Mouse (Mus musculus): ENCODE measurements around the gene Gm20716.

The Gm20716 gene

DNA sequence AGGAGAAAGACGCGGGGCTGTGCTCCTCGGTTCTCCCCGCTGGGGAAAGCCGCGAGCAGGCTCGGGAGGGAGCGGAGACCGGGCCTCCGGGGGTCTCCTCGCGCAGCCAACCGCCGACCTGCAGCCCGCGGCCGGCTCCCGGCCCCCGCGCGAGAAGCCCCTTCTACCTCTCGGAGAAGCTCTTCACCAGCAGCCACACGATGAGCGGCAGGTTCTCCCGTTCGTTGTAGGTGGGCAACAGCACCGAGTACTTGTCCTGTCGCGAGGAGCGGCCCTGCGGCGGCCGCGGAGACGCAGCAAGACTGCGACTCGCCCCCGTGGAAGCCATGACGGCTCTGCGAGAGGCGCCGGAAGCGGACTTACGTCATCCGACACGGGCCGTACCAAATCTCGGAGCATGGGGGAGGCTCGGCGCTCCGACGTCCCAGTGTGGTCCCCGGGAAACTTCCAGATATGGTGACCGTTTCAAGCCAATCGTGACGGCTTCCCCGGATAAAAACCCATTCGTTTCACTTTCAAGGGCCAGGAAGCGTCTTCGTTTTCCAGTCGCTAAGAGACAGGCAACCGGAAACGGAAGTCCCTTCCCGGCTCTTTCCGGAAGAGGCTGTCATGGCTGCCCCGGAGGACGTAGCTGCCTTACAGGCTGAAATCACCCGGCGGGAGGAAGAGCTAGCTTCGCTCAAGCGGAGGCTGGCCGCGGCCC, at the start of gene Gm20716, which contains the start of the genes Dpm1 and Mocs3:
Gene Gm20716 (minus strand): TSS at position 339 of the 703 bp plus-strand sequence.
Gene Dpm1 (minus strand): TSS at position 566 of the 703 bp plus-strand sequence.
Gene Mocs3 (plus strand): TSS at position 597 of the 703 bp plus-strand sequence.
- peak; percentile 87 to 92 for DNase-seq

GRCm38 (mm10) chr2:168274374-168274935, 44.3 kb upstream of the Gm20716 start:
- DNase-seq = peak; percentile 88 to 90

GRCm38 (mm10) chr2:168273387-168273786, 43.2 kb upstream of the Gm20716 start:
- no peak for DNase-seq

DNA sequence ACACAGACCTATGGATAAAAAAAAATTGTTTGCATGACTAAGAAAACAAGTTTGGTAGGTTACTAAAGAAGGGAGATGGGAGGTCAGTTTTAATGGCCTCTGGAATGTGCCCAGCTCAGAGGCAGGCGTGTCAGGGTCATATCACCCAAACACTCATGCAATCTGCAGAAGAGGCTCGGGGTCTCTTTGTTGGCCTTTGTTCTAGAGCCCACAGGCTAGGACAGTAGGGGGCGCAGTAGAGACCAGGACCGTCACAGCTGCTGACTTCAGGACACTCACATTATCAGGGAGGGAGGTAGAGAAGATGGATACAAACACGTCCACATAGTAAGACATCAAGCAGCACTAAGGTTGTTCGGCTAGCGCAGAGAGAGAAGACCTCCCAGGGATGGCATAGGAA, 37.9 kb upstream of the Gm20716 start:
- DNase-seq = peak; percentile 56 to 70

DNA sequence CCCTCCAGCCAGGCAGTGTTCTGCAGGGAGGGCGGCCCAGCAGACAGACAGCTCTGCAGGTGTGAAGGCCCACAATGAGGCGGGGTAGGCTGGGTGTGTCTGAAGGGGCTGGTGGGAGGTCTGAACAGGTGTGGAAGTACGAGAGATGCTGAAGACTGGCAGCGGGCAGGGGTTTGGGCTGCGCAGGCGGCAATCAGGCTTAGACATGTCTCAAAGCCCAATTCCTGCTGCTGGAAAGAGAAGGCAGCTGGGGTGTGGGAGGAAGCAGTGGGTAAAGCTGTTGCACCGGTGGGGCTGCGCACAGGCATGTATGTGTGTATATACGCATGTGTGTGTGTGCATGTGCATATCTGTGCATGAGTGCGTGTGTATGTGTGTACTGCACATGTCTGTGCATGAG, 30.7 kb upstream of the Gm20716 start:
- DNase-seq = no peak

DNA sequence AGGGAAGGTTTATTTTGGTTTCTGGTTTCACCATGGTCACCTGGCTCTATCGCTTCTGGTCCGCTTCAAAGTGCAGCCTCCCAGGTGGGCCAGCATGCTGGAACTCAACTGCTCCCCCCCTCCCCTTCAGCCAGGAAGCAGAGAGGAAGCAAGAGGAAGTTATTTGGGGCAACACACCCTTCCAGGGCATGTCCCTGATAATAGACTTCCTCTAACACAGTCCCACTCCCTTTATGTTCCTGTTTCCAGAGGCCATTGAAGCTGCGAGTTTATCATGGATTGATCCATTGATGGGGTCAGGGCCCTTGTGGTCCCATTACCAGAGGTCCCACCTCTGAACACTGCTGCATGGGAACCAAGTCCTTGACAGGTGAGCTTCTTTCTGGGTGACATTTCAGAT, 30.0 kb upstream of the Gm20716 start:
- no peak for DNase-seq

DNA sequence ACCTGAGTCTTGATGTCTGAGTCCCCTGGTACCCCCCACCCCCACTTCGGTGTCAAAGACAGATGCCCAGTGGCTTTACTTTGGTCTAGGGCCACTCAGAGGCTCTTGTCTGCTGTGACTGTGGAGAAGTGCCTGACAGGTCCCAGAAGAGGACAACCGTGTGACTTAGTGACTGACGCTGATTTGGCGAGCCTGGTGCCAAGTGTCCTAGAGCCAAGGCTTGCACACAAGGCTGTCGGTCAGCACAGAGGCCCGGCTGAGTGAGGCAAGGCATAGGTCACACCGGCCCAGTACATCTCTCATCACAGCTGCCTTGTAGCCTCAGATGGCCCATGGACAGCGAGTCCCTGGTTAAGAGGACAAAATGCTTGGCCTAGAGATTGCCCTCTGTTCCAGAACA, 28.9 kb upstream of the Gm20716 start:
- no peak for DNase-seq

GRCm38 (mm10) chr2:168257188-168257587, 27.0 kb upstream of the Gm20716 start:
- no peak for DNase-seq

DNA sequence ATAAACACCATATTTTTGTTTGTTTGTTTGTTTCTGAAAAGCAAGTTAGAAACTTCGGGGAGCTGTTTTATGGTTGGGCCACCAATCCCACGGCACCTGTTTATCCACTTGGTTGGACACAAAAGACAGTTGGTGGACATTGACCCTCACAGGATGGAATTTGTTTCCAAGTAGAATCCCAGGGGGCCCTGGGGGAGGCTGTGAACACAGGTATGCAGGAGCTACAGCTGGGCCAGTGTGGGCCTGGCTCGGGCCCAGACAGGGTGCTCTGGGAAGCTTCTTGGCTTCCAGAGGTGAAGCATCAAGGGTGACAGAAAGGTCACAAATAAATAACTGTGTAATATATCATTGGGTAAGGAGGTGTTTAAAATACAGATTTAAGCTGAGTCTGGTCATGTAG, 26.3 kb upstream of the Gm20716 start:
- peak; percentile 40 to 69 for DNase-seq

GRCm38 (mm10) chr2:168253822-168254221, 23.7 kb upstream of the Gm20716 start:
- DNase-seq = no peak

- peak; percentile 66 to 76 for DNase-seq
Observed at GRCm38 (mm10) chr2:168252639-168253292, 22.6 kb upstream of the Gm20716 start.

- DNase-seq = peak; percentile 86 to 89
Observed at GRCm38 (mm10) chr2:168250270-168250669, 20.1 kb upstream of the Gm20716 start.

GRCm38 (mm10) chr2:168248856-168249245, 18.7 kb upstream of the Gm20716 start:
- DNase-seq = peak; percentile 55 to 60

- no peak for DNase-seq
Observed at GRCm38 (mm10) chr2:168248167-168248855, 18.1 kb upstream of the Gm20716 start.

DNA sequence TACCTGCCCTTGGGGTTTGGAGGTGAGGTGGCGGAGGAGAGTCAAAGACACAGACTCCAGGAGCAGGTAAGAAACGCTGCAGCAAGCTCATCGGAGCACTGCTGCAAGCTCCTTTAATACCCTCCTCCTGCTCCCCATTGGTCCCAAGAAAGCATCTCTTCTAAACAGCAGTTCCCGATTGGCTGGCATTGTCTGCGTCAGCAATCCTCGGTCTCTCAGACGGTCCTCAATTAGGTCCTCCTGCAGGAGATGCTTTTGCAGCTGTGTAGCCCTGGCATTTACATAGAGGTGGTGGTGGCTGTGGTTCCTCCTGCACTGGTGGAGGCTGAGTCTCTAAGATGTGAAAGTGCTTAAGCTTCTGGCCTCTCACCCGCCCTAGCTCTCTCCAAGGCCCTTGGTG, 15.4 kb upstream of the Gm20716 start:
- no peak for DNase-seq

DNA sequence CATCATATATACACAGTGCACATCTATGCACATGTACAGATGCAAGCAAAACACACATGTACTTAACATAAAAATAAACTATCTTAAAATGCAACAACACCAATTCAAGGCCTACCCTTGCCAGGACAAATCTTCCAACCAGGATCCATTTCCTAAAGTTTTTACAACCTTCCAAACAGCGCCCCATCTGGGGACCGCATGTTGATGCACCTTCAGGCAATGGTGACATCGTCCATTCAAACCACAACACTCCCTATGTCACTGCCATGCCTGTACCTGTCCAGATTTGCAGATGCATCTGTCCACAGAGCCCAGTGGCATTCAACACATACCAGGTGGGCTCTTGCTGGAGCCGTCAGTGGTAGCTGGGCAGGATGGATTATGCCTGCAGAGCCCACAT, 13.1 kb upstream of the Gm20716 start:
- DNase-seq = no peak

GRCm38 (mm10) chr2:168242841-168243240, 12.7 kb upstream of the Gm20716 start:
- no peak for DNase-seq

GRCm38 (mm10) chr2:168238335-168238734, 8.2 kb upstream of the Gm20716 start:
- no peak for DNase-seq

GRCm38 (mm10) chr2:168233286-168233685, 3.1 kb upstream of the Gm20716 start:
- DNase-seq = no peak

DNA sequence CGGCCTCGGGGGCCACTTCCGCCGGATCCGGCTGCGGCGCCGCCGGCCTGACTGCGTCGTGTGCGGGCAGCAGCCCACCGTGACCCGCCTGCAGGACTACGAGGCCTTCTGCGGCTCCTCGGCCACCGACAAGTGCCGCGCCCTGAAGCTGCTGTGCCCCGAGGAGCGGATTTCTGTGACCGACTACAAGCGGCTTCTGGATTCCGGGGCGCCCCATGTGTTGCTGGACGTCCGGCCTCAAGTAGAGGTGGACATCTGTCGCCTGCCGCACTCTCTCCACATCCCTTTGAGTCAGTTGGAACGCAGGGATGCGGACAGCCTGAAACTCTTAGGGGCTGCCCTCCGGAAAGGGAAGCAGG, 1.3 kb upstream of the Gm20716 start:
- no peak for DNase-seq

DNA sequence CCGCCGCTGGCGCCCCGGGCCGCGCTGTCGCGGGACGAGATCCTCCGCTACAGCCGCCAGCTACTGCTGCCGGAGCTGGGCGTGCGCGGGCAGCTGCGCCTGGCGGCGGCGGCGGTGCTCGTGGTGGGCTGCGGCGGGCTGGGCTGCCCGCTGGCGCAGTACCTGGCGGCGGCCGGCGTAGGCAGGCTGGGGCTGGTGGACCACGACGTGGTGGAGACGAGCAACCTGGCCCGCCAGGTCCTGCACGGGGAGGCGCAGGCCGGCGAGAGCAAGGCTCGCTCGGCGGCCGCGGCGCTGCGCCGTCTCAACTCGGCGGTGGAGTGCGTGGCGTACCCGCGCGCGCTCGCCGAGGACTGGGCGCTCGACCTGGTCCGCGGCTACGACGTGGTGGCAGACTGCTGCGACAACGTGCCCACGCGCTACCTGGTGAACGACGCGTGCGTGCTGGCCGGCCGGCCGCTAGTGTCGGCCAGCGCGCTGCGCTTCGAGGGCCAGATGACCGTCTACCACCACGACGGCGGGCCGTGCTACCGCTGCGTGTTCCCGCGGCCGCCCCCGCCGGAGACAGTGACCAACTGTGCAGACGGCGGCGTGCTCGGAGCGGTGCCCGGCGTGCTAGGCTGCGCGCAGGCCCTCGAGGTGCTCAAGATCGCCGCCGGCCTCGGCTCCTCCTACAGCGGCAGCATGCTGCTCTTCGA, 758 bp upstream of the Gm20716 start:
- DNase-seq = peak; percentile 34 to 56

- DNase-seq = peak; percentile 33 to 53
Observed at GRCm38 (mm10) chr2:168229116-168230025, 793 bp downstream of the Gm20716 start.

Measured in kidney, postnatal 4 days (tissue).